Mouse (Mus musculus) heart, postnatal 0 days (tissue): ENCODE data around the gene Txndc9.

Experiments used
- CTCF ChIP-seq: IDR thresholded peaks from 2 replicates; pipeline ENCODE4 v1.5.1; 2016; ENCODE audit warnings: antibody characterized with exemption, control low read depth, low read depth
- EP300 ChIP-seq: IDR thresholded peaks from 2 replicates; pipeline ENCODE4 v1.6.1; 2016; ENCODE audit warnings: antibody characterized with exemption, low read depth

DNA sequence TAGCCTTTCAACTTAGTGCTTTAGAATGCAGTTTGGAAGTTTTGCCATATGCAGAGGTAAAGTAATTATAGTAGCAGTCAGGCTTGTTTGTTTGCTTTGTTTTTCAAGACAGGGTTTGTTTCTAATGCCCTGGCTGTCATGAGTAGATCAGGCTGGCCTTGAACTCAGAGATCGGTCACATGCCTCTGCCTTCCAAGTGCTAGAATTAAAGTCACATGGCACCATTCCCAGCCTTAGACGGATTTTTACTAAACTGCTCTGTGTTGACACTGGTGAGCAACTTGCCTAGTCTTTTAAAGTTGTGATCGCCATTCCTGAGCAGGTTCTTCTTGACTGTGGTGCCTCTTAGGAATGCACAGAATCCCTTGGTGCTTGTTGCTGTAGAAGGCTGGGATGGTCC, 9.0 kb upstream of the Txndc9 start:
- no peak for TF ChIP-seq EP300
- TF ChIP-seq CTCF = no peak
